Mouse (Mus musculus) ovary, adult 10 weeks (tissue): ENCODE results near the gene Olfr224. TPM values are rescaled to one million over a fixed set of nuclear protein-coding genes. Genes with fewer than 3 reads are reported as not detected.

Experiments
- polyA plus RNA-seq: library from polyadenylated mRNA; stranded (reverse); fragments of 350-450 nt; fragmentation: Illumina TruSeq; extraction: RNeasy Lipid Tissue Mini Kit (QIAGEN cat#74804); gene quantifications from one replicate; pipeline ENCODE4 v1.2.3, GENCODE M21; 2014

Gene Olfr224
- not detected for polyA plus RNA-seq

DNA sequence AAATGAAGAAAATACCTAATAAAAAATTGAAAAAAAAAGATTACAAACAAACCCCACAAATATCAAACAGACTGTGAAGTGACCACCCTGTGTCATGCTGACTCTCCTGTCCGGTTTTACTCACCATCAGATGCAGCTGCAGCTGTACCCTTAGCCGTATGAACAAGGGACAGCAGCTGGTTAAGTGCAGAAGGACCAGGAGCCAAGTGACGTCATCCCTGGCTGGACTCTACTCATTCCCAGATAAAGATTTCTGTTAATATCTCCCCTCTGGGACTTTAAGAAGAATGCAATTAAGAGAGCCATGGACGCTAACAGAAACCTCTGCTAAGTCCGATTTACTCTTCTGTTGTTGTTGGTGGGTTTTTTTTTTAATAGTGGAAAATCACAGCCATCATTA lies at the start of gene Olfr224:
Olfr224 (minus strand) TSS at position 149 of the 400 bp plus-strand sequence.

GRCm38 (mm10) chr11:58615975-58616374 lies 45.6 kb upstream of the Olfr224 start, which contains the start of gene 2210407C18Rik:
Gene 2210407C18Rik, minus strand, starts transcription at chr11:58616075.

GRCm38 (mm10) chr11:58594814-58595213 lies 24.5 kb upstream of the Olfr224 start, which contains the start of gene Olfr324:
Gene Olfr324, plus strand, starts transcription at chr11:58595114.

GRCm38 (mm10) chr11:58577430-58577829 lies 7.1 kb upstream of the Olfr224 start, which contains the start of gene Olfr325:
Gene Olfr325, plus strand, starts transcription at chr11:58577730.

GRCm38 (mm10) chr11:58555536-58555935 lies 14.8 kb downstream of the Olfr224 start, which contains the start of gene Olfr328:
Gene Olfr328, minus strand, starts transcription at chr11:58555636.

DNA sequence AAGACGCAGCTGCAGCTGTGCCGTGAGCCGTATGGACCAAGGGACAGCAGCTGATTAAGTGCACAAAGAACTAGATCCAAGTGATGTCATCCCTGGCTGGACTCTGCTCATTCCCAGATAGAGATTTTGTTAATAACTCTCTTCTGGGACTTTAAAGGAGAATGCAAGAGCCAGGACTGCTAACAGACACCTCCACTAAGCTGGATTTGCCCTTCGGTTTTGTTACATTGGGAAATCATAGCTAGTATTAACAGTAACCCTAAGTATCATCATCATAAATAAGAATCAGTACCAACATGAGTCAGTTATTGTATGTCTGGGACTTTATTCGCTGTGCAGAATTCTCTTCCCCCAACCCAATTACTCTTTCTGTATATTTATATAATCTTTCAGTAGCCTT lies 24.0 kb downstream of the Olfr224 start, which contains the start of gene Olfr329-ps:
Olfr329-ps (minus strand) TSS at position 101 of the 400 bp plus-strand sequence.

DNA sequence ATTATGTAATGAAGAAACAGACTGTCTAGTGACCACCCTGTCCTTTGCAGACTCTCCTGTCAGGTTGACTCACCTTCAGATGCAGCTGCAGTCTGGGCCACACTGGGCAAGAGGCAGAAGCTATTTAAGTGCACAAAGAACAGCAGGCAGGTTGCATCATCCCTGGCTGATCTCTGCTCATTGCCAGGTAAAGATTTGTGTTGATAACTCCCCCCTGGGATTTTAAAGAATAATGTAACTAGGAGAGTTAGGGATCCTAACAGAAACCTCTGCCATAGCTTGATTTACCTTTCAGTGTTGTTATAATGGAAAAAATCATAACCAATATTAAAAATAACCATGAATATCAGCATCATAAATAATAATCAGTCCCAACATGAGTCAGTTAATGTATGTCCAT lies 35.6 kb downstream of the Olfr224 start, which contains the start of gene Olfr330:
Olfr330 (minus strand) TSS at position 101 of the 400 bp plus-strand sequence.

Other genes starting within 250 kb of the Olfr224 start
- gene Zfp672, start 240.2 kb downstream of the Olfr224 start, polyA plus RNA-seq: 52.3 TPM
- 0.80 TPM for gene Sh3bp5l, start 239.8 kb downstream of the Olfr224 start, polyA plus RNA-seq
- gene Lypd8, start 191.5 kb downstream of the Olfr224 start, polyA plus RNA-seq: not detected
- not detected for gene 1810065E05Rik, start 149.4 kb downstream of the Olfr224 start, polyA plus RNA-seq
- not detected for gene Gm12253, start 138.0 kb downstream of the Olfr224 start, polyA plus RNA-seq
- not detected for gene Lypd9, start 117.6 kb downstream of the Olfr224 start, polyA plus RNA-seq
- not detected for gene Olfr30, start 108.3 kb downstream of the Olfr224 start, polyA plus RNA-seq
- gene Olfr332, start 78.0 kb downstream of the Olfr224 start, polyA plus RNA-seq: not detected
- gene Olfr331, start 68.0 kb downstream of the Olfr224 start, polyA plus RNA-seq: not detected
- 4.5 TPM for gene Olfr330, start 35.7 kb downstream of the Olfr224 start, polyA plus RNA-seq
- gene Olfr329-ps, start 24.1 kb downstream of the Olfr224 start, polyA plus RNA-seq: 5.1 TPM
- 0.20 TPM for gene Olfr328, start 14.9 kb downstream of the Olfr224 start, polyA plus RNA-seq
- gene Olfr325, start 7.2 kb upstream of the Olfr224 start, polyA plus RNA-seq: not detected
- gene Olfr324, start 24.6 kb upstream of the Olfr224 start, polyA plus RNA-seq: not detected
- 0.80 TPM for gene 2210407C18Rik, start 45.5 kb upstream of the Olfr224 start, polyA plus RNA-seq
- not detected for gene Olfr323, start 59.9 kb upstream of the Olfr224 start, polyA plus RNA-seq
- not detected for gene Trim58, start 69.9 kb upstream of the Olfr224 start, polyA plus RNA-seq
- gene Olfr322, start 88.2 kb upstream of the Olfr224 start, polyA plus RNA-seq: not detected
- gene Olfr320, start 110.5 kb upstream of the Olfr224 start, polyA plus RNA-seq: not detected
- gene Olfr319, start 128.6 kb upstream of the Olfr224 start, polyA plus RNA-seq: not detected
- gene Olfr318, start 153.5 kb upstream of the Olfr224 start, polyA plus RNA-seq: not detected
- gene Olfr317, start 168.7 kb upstream of the Olfr224 start, polyA plus RNA-seq: not detected
- gene Olfr316, start 182.2 kb upstream of the Olfr224 start, polyA plus RNA-seq: not detected
- gene Olfr315, start 202.6 kb upstream of the Olfr224 start, polyA plus RNA-seq: not detected
- not detected for gene Olfr314, start 212.4 kb upstream of the Olfr224 start, polyA plus RNA-seq
- gene Fam183b, start 231.4 kb upstream of the Olfr224 start, polyA plus RNA-seq: 17.5 TPM
- not detected for gene Olfr313, start 244.4 kb upstream of the Olfr224 start, polyA plus RNA-seq